Mouse (Mus musculus) liver, embryonic 11.5 days (tissue): ENCODE results near the gene Fnbp1l. TPM values are rescaled to one million over a fixed set of nuclear protein-coding genes. Genes with fewer than 3 reads are reported as not detected.

Experiments used
- ATAC-seq: fragments of 200-750 bp; cut with Nextera tagmentation; replicated peaks from 2 replicates; pipeline ENCODE4 v1.8.0; 2017; ENCODE audit warnings: moderate number of reproducible peaks, mild to moderate bottlenecking, moderate TSS enrichment, moderate library complexity; ENCODE audit not compliant: low FRiP score
- DNase-seq: peaks from one replicate; pipeline ENCODE4 v3.0.0-alpha.2; 2017; ENCODE audit warnings: low spot score
- H3K27ac ChIP-seq: fragments of 300-500 bp; sonication (generic); 2 replicates; pipeline ENCODE4 v1.5.1; 2014; ENCODE audit warnings: mild to moderate bottlenecking, low read depth, low read length, control low read depth
- H3K27me3 ChIP-seq: fragments of 300-500 bp; sonication (generic); replicated peaks from 2 replicates; pipeline ENCODE4 v1.6.1; 2014; ENCODE audit warnings: low read length, mixed read lengths; ENCODE audit not compliant: control insufficient read depth, insufficient read depth
- H3K36me3 ChIP-seq: fragments of 300-500 bp; sonication (generic); 2 replicates; pipeline ENCODE4 v1.6.1; 2014; ENCODE audit warnings: mild to moderate bottlenecking, low read length, moderate library complexity, mixed read lengths; ENCODE audit not compliant: control insufficient read depth, insufficient read depth
- H3K4me1 ChIP-seq: fragments of 300-500 bp; sonication (generic); replicated peaks from 2 replicates; pipeline ENCODE4 v1.6.1; 2014; ENCODE audit warnings: low read length, mixed read lengths; ENCODE audit not compliant: control insufficient read depth, insufficient read depth
- H3K4me2 ChIP-seq: fragments of 300-500 bp; sonication (generic); 2 replicates; pipeline ENCODE4 v1.6.1; 2014; ENCODE audit warnings: mild to moderate bottlenecking, control low read depth, moderate library complexity
- H3K4me3 ChIP-seq: fragments of 300-500 bp; sonication (generic); 2 replicates; pipeline ENCODE4 v1.5.1; 2014; ENCODE audit warnings: low read depth, low read length, control low read depth
- H3K9ac ChIP-seq: fragments of 300-500 bp; sonication (generic); 2 replicates; pipeline ENCODE4 v1.6.1; 2014; ENCODE audit warnings: low read depth, low read length, control low read depth
- H3K9me3 ChIP-seq: fragments of 300-500 bp; sonication (generic); 2 replicates; pipeline ENCODE4 v1.6.1; 2016; ENCODE audit warnings: low read length, inconsistent platforms, mixed read lengths; ENCODE audit not compliant: control insufficient read depth
- WGBS: fragments of 180-500 bp; shearing (Covaris S2); extraction: QIAGEN DNeasy Blood & Tissue Kit; methylation state at CpG from one replicate; pipeline ENCODE4 v1.1.7; 2014; 5-methylcytosine and 5-hydroxymethylcytosine counted together
- polyA plus RNA-seq: library from polyadenylated mRNA; unstranded; fragments of >200 nt; fragmentation: Nextera tagmentation; extraction: Ambion mirVana; gene quantifications from 2 replicates; pipeline ENCODE4 v1.2.1, GENCODE M21; 2014

Gene Fnbp1l
- polyA plus RNA-seq, 1 experiment from 2014 or later, result 17.5 TPM

DNA sequence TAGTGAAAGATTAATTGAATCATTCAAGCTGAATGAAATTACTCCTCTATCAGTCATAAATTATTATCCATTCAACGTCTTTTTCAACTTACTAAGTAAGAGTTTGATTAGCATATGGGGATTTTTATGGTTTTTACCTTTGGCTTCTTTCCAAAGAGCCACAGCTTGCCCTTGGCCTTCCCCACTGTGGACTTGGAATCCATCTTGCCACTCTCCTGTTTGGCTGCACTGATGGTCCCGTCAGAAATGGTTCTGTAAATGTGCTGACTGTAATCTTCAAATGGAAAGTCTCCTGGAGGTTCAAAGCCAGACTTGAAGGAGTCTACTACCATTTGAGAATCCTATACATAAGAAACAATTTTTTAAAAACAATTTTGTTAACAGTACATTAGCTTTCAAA, 61.7 kb downstream of the Fnbp1l start:
- no peak overlapping the region for H3K4me3 ChIP-seq
- no peaks in the 10 kb centered on the region for H3K4me1 ChIP-seq
- ATAC-seq (no peak), DNase-seq (no peak)
- H3K27me3 ChIP-seq, result no peaks in the 10 kb centered on the region
- WGBS, result 66% methylated on average over 2 of the region's 2 CpGs
- H3K9me3 ChIP-seq, result no peaks in the 10 kb centered on the region
- no peak overlapping the region for H3K4me2 ChIP-seq
- H3K9ac ChIP-seq, result no peak overlapping the region
- H3K36me3 ChIP-seq, result no peaks in the 10 kb centered on the region
- H3K27ac ChIP-seq, result no peak overlapping the region

DNA sequence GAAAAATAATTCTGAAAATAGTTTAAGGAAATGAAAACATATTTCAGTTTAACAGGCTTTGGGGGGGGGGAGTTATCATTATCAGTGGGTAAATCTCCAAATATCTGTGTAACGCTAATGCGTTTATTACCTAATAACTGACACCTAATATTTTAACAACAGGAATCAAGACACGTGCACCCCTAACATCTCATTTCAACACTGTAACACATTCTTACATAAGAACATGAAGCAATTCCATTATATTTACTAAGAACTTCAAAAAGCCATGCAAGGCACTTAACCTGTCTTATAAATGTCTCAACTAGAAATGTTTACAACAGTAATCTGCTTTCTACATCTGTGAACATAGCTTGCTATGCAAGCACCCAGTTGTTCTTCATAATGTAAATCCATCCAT, 68.3 kb downstream of the Fnbp1l start:
- no peak overlapping the region for H3K27ac ChIP-seq
- H3K4me1 ChIP-seq, result no peaks in the 10 kb centered on the region; the same call in 1 of the 2 replicates
- H3K36me3 ChIP-seq, result peaks cover 5% of the 10 kb centered on the region; the same call in 1 of the 2 replicates
- H3K4me3 ChIP-seq, result no peak overlapping the region
- H3K27me3 ChIP-seq, result no peaks in the 10 kb centered on the region
- ATAC-seq (no peak), DNase-seq (no peak)
- H3K9me3 ChIP-seq, result no peaks in the 10 kb centered on the region
- WGBS, result 98% methylated on average over 3 of the region's 3 CpGs
- no peak overlapping the region for H3K4me2 ChIP-seq
- H3K9ac ChIP-seq, result no peak overlapping the region

DNA sequence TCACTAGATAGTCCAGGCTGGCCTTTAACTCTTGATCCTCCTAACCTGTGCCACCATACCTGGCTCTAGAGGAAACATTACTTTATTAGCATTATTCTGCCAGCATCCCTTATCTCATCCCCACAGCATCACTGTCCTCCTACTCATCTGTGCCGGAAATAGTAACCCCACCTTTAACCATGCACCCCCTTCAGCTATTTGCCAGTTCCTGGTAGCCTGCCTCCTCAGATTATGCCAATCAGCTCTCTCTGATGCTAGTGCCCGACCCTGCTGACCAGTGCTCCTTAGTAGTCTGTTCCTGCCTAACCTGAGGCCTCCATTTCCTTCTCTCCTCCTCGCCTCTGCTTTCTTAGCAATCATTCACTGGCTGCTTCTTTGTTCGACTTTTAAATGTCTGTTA, 72.0 kb downstream of the Fnbp1l start:
- Histone ChIP-seq H3K4me3 (no peak overlapping the region), H3K9me3 (no peaks in the 10 kb centered on the region), H3K4me2 (no peak overlapping the region), H3K36me3 (peaks cover 9% of the 10 kb centered on the region; the same call in 1 of the 2 replicates), H3K27ac (no peak overlapping the region), H3K9ac (no peak overlapping the region), H3K27me3 (no peaks in the 10 kb centered on the region), H3K4me1 (no peaks in the 10 kb centered on the region; the same call in 1 of the 2 replicates)
- no peak for DNase-seq
- peak; percentile 49 for ATAC-seq
- WGBS, result 53% methylated on average over 4 of the region's 4 CpGs

DNA sequence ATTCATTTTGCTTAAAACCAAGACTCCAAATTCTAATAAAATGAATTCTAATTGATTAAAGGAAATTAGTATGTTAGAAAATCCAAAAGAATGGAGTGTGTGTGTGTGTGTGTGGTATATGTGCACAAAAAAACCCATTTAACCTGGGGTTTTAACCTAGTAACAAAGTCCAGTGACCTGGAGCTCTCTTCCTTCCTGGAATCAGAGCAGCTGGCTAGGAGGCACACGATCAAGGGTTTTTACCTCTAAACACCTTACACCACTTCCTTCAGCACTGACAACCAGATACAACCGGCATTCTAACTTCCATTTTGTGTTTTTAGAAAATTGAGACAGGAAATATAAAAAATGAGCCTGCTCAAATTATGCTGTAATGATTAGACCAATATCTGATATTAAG, 74.2 kb downstream of the Fnbp1l start:
- peaks cover 9% of the 10 kb centered on the region; the same call in 1 of the 2 replicates for H3K36me3 ChIP-seq
- WGBS, result 81% methylated on average over 2 of the region's 2 CpGs
- no peak overlapping the region for H3K4me3 ChIP-seq
- H3K27me3 ChIP-seq, result no peaks in the 10 kb centered on the region
- no peak overlapping the region for H3K9ac ChIP-seq
- no peaks in the 10 kb centered on the region for H3K9me3 ChIP-seq
- H3K4me1 ChIP-seq, result no peaks in the 10 kb centered on the region; the same call in 1 of the 2 replicates
- no peak overlapping the region for H3K27ac ChIP-seq
- no peak overlapping the region for H3K4me2 ChIP-seq
- DNase-seq (no peak), ATAC-seq (no peak)

DNA sequence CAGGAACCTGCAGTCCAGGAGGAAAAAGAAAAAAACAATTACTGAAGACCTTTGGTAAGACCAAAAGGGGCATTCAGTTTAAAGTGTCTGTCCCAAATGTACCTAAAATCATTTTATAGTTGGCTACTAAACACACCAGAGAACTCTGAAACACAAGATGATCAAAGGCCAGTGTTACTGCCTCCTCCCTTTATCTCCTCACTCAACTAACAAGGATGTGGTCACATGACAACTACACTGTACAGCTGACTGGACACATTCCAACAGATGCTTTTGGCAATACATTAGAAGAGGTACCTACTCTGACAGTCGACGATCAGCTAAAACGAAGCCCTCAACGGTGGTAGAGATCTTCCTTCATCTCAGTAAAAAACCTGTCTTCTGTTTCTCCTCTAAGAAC, 78.6 kb downstream of the Fnbp1l start:
- Histone ChIP-seq H3K27me3 (no peaks in the 10 kb centered on the region), H3K9ac (no peak overlapping the region), H3K4me2 (no peak overlapping the region), H3K27ac (no peak overlapping the region), H3K9me3 (no peaks in the 10 kb centered on the region), H3K4me1 (no peaks in the 10 kb centered on the region), H3K4me3 (no peak overlapping the region), H3K36me3 (peaks cover 4% of the 10 kb centered on the region; the same call in 1 of the 2 replicates)
- DNase-seq (no peak), ATAC-seq (no peak)
- WGBS, result 91% methylated on average over 4 of the region's 4 CpGs

DNA sequence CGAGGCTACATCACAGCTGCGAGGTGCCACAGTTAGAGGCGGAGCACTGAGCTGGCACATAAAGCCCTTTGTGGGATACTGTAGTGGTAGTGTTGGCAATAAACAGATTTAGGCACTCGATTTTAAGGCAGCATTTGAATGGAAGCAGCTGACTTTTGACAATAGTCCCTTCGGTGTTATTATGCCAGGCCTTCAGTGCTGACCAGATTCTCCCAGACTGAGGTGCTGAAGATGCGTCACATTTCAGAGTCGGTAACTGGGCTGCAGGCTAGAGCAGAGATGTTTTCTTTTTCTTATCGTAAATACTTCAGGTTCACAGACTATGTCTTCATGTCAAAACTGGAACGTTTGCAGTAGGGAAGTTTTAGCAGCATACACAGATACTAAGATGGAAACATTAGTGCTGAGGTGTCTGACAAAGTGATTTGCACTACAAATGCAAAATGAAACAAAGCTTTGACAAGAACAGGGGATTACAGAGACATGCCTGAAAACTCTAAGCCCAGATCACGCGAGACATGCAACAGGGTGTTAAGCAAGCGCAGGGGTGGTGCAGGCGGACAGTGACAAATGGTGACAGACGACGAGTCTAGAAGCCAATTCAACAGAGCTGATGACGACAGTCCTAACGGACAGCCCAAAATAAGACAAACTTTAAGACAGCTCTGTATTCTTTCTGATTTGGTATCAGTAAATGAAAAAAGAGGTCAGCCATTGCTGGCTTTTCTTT, 79.4 kb downstream of the Fnbp1l start:
- no peak overlapping the region for H3K9ac ChIP-seq
- DNase-seq (no peak), ATAC-seq (no peak)
- H3K4me3 ChIP-seq, result no peak overlapping the region
- H3K36me3 ChIP-seq, result peaks cover 2% of the 10 kb centered on the region; the same call in 1 of the 2 replicates
- H3K4me1 ChIP-seq, result no peaks in the 10 kb centered on the region
- H3K4me2 ChIP-seq, result no peak overlapping the region
- no peak overlapping the region for H3K27ac ChIP-seq
- H3K9me3 ChIP-seq, result no peaks in the 10 kb centered on the region
- H3K27me3 ChIP-seq, result no peaks in the 10 kb centered on the region
- 83% methylated on average over 17 of the region's 17 CpGs for WGBS

DNA sequence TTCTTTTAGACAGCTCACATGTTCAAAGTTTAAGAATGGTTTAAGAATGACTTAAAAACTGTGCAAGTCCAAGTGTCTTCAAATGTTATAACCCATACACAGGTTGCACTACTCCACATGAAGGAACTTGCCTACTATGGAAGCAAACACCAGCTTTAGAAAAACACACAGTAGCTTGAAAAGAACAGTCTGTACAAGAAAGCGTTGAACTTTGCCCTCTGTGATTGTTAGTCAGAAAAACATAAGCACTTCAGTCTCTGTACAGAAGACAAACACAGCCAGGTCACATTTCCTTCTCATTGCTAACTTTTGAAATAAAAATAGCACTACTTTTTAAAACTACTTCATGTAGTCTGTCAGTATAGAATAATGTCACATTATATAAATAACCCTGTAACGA, 80.7 kb downstream of the Fnbp1l start:
- no peaks in the 10 kb centered on the region for H3K4me1 ChIP-seq
- no peaks in the 10 kb centered on the region for H3K27me3 ChIP-seq
- H3K9me3 ChIP-seq, result no peaks in the 10 kb centered on the region
- H3K9ac ChIP-seq, result no peak overlapping the region
- DNase-seq (no peak), ATAC-seq (no peak)
- no peak overlapping the region for H3K27ac ChIP-seq
- WGBS, result 87% methylated on average over 2 of the region's 2 CpGs
- no peaks in the 10 kb centered on the region; the same call in 1 of the 2 replicates for H3K36me3 ChIP-seq
- no peak overlapping the region for H3K4me2 ChIP-seq
- H3K4me3 ChIP-seq, result no peak overlapping the region

DNA sequence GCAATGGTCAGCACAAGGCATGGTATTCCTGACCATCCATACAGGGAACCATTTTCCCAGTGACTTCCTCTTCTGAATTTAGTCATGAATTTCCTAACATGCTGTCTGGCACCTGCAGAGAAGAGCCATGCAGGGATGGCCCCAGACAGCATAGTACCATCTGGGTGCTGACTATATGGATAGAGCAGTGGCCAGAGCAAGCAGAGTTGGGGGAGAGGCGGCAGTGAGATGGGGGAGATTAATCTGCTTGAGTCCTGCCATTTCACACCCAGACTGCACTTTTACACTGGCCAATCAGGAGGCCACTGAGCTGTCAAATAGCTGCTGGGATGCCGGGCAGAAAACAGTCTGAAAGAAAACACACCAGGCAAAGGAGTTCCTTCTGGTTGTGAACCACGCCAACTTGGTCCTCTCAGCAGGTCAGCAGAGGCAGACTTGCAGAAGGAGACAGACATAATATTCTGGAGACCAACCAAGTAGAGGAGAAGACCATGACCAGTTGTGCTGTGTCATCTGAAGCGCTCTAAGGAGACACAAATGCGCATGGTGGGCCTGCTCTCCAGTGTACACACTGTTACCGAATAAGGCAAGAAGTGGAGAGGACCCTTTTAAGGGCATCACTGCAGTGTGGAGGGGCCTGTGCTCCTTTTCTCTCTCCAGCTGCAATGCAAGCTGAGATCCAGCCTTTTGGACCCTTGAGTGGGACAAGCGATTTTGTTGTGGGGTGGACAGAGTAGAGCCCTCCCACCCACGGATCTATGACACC, 83.4 kb downstream of the Fnbp1l start:
- Histone ChIP-seq H3K9ac (no peak overlapping the region), H3K4me2 (no peak overlapping the region), H3K9me3 (no peaks in the 10 kb centered on the region), H3K36me3 (no peaks in the 10 kb centered on the region; the same call in 1 of the 2 replicates), H3K27ac (no peak overlapping the region), H3K4me3 (no peak overlapping the region), H3K4me1 (no peaks in the 10 kb centered on the region), H3K27me3 (no peaks in the 10 kb centered on the region)
- ATAC-seq (no peak; the same call in 1 of the 2 replicates), DNase-seq (no peak)
- 83% methylated on average over 8 of the region's 8 CpGs for WGBS
